Mouse (Mus musculus) kidney, adult 9 months (tissue): ENCODE measurements around the gene Ptcra.
A peak's percentile ranks its signal among the peaks of the same experiment; 100 is the strongest.
"Not testable (repeated sequence)": the region's sequence is repeated elsewhere in the genome, so short reads cannot be mapped to it uniquely, and the experiment has no call there.

Experiments
- DNase-seq: peaks from one replicate; pipeline ENCODE4 v3.0.0; 2022

Ptcra gene

DNA sequence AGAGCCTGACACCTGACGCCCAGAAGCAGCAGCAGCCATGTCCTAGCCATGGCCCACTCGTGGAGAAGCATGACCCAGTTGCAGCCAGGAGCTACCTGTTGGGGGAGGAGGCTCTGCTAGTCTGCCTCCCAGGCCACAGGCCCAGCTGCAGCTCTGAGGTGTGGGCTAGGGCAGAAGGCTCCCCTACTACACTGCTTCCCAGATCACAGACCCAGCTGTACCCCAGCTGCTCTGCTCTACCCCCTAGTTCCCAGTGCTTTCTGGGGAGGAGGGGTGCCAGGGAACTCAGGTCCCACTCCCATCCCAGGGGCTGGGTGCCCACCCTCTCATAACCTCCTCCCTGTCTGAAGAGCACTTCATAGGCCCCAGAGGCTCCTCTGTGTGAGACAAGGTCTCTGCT is at the start of gene Ptcra:
TSS of gene Ptcra (minus strand) at position 169 of the 400 bp plus-strand sequence.
- no peak for DNase-seq

DNA sequence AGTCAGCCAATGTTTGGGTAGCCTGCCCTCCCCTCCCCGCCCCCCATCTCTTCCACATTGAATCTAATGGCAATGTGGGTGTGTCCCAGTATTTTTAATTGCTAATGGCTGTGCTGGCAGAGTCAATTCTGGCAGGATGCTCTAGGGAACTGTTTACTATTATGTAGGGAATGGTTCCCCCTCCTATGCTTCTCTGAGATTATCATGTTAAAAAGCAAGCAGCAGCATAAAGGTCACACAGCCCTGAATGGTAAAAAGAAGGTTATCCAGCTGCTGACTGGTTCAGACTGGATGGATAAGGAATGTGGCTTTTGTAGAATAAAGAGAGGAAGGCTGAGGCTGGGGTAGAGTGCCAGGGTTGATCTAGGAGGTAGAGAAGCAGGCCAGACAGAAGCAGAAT is 48.9 kb upstream of the Ptcra start:
- DNase-seq, result no peak

DNA sequence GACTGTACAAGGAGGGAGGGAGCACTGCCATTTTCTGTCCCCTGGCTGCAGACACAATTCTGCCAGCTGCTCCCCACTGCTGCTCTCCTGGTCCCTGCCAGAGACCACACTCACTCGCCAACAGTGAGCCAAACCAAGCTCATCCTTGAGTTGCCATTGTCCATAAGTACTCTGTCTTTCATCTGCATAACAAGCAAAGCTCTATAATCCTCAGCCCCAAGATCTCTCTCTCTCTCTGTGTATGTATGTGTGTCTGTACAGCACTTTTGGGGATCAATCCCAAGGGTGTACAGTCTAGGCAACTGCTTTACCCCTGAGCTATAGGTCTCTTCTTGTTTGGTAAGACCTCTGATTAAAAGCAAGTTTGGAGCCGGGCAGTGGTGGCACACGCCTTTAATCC is 47.2 kb upstream of the Ptcra start:
- DNase-seq, result no peak

DNA sequence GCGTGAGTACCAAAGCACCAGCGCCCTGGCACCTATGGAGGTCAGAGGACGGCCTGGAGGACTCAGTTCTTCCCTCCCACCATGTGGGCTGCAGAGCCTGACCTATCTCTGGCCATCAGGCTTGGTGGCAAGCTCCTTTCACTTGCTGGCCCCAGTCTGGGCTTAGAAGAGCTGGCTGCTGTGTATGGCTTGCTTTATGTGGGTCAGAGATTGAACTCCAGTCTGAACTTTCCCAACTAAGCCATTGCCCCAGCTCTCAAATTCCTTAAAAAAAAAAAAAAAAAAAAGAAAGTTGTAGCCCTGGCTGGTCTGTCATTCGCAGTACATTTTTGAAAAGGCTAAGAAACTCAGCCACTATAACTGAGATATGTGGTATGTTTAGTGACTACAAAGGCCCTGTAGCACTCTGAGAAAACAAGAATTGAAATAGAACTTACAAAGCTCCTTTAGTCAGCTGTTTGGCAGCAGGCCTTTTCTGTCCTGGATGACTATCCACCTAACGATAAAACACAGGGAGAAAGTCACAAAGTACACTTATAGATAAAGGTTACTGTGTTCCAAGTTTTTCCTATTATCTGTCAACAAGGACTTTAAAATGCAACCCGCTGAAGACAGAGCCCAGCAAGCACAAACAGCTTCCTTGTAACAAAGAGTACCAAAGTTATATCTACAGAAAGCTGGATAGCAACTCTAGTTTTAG is 45.8 kb upstream of the Ptcra start:
- DNase-seq, result no peak

DNA sequence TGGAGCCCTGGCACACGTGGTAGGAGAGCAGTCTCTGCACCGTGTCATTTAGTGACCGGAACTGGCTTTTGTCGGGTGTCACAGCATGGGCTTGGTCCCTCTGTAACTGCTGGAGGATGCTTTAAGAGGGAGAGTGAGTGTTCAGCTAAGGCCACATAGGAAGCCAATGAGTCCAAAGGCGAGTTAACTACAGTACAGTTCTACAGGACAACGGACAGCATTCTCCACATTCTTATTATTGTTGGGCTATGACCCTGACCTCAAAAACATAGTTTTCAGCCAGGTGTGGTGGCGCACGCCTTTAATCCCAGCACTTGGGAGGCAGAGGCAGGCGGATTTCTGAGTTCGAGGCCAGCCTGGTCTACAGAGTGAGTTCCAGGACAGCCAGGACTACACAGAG is 44.9 kb upstream of the Ptcra start:
- DNase-seq, result no peak

DNA sequence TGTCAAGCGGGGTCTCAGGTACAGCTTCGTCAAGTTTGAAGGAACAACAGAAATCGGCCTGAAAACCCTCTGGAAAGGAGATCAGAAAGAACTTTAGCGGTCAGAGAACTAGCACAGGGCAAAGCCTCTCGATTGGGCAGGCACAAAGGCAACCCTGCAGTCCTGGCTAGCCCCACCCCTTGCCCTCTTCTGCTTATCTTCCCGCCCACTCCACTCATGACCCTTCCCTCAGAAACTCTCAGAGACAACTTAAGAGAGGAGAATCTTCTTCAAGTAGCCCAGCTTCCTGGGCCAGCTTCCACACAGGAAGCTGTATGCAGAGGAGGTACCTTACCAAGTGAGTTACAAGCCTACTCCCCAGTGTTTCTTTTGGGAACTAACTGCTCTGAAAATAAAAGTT is 38.2 kb upstream of the Ptcra start:
- no peak for DNase-seq

DNA sequence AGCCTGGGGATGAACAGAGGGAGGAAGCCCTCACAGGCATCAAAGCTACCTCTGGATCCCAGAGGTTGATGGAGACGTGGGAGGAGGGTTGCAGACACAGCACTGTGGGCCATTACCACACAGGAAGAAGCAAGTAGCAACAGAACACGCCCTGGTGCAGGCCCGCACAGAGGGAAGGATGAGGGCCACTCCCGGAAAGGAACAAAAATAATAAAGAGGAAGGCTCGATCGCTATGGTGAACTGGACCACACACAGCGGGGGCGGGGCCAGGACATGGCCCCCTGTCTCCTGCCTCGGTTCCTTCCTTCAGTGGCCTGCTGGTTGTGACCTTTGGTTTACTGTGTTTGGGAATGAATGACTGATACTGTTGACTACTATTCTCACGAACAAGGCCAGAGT is 36.2 kb upstream of the Ptcra start:
- no peak for DNase-seq

DNA sequence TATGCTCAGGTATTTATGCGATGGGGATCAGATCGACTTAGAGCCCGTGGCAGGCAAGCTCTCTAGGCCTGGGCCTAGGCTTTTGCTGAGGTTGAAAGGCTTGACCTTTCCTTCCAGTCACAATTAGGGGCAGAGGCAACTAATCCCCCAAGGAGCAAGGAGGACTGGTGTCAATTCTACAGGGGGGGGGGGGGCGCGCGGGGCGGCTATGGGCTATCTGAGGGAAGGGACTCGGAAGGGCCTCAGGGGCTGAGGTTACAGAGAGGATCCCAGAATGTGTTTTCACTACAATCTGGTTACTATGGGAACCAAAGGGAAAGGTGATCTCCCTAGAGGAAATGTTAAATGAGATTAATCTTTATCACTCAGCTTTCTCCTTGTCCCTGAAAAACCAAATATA is 33.9 kb upstream of the Ptcra start:
- DNase-seq, result no peak

DNA sequence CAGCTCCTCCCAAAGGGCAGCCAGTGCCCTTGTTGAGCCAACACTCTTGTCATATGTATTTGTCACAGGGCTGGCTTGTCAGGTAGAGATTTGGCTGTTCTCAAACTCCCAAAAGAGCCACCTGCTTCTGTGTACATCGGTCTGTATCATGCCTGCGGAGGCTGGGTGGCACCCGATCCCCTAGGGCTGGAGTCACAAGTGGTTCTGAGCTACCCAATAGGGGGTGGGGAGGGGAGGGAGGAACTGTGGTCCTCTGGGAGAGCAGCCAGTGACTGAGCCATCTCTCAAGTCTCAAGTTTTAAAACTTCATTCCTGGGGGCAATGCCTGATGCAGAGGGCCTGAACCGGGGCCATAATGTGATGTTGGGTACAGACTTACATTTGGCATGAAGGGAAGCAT is 33.2 kb upstream of the Ptcra start:
- DNase-seq, result no peak

DNA sequence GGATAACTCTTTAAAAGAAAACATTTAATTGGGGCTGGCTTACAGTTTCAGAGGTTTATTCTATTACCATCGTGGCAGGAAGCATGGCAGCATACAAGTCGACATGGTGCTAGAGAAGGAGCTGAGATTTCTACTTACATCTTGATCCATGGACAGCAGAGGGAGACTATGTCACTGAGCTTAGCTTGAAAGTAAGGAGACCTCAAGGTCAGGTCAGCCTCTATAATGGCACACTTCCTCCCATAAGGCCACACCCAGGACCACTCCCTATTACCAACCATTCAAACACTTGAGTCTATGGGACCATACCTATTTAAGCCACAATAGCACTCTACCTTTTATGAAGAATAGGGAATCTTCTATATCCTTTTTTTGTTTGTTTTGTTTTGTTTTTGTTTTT is 29.5 kb upstream of the Ptcra start:
- no peak for DNase-seq

DNA sequence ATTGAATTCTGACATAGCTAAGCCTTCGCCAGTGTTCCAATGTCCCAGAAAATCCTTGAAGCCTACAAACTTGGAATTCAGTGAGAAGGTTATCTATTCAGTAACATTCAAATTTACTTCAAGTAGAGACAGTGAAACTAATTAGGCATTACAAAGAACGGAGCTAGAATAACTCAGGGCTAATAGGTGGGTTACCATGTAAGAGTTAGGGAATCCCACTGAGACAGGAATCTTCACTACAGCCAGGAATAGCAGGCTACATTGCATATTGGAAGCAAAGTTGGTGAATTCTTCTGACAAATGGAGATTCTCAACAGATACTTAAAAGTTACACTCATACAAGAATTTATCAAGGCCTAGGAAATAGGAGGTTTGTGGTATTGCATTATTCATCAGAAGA is 24.5 kb upstream of the Ptcra start:
- DNase-seq, result not testable (repeated sequence)

DNA sequence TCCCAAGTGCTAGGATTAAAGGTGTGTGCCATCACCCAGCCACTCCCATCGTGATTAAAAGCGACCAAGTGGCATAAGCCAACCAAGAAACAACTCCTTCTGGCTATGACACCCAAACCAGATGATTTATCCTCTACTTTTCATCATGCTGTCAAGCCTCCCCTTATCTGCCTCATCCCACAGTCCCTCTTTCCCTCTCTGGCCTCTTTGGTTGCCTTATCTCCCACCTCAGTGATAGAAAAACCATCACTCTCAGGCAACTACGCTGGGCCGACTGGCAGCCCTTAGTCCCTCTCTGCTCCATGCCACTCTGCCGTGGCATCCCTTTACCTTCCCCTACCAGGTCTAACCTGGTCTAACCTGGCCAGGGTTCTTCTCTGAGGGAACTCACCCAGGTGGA is 23.4 kb upstream of the Ptcra start:
- DNase-seq, result no peak

DNA sequence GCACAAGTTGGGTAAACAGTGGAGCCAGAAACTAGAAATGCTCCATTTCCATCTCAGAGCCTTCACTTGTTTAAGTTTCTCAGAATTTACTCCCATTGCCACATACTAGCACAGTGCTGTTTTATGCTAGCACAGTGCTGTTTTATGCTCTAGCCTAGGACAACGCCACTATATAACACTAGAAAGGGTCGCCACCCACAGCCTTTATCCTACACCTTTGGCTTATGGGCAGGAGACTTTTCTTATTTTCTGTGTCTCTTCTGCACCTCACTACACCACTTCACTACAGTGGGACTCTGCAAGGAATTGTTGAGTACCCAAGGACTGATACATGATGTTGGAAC is 19.7 kb upstream of the Ptcra start:
- no peak for DNase-seq

DNA sequence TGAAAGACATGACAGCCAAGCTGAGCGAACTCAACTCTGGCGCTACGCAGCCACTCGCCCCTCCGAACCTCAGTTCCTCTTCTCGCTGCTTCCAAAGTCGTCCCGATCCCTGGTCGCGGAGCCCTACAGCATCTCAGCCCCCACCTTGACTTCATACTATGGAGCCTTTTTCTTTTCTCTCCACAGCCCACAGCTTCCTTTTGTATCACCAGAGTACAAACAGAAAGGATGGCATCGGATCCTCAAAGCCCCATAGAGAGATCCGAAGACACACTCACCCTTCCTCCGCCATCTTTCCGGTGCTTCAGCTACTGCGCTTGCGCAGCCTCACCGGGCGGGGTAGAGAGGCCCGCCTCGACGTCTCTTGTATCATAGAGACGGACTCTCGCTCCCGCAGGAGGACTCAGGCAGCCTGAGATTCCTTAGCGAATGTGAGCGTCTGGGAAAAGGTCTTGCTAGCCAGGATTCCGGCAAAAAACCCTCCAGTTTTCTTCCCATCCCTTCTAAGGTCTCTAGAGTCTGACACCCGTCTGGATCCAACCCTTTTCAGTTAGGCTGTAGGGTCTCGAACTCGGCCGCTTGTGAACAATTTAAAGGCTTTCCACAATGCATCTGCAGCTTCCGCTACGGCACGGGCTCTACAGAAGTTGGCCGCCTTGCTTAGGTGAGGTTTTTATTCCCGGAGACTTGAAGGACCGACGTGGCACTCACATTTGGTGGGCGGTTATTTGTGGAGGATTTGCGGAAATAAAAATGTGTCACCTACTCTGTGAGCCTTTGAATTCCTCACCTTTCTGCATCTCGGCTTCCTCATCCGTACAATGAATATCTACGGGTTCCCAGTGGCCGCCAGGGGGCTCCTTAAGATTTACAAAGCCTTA is 19.1 kb upstream of the Ptcra start, which contains the start of gene Rpl7l1:
TSS of gene Rpl7l1 (minus strand) at position 332 of the 881 bp plus-strand sequence.
- DNase-seq, result peak; percentile 94

DNA sequence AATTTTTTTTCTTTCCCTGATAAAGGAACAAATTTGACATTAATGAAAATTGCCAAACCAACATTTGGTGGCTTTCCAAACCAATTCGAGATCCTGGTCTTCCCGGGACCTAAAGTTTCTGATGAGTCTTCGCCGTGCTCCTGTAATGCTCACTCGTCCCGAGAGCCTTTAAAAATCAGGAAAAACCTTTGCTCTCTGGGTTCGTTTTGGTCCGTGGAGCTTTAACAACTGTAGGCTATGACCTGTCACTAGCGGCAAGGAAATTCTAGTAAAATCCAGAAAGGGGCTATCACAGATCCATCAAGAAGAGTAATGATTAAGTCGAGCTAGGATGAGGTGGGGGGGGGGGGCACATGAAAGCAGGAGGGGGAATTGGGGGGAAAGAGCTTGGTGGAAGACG is 18.4 kb upstream of the Ptcra start:
- DNase-seq, result peak; percentile 46

DNA sequence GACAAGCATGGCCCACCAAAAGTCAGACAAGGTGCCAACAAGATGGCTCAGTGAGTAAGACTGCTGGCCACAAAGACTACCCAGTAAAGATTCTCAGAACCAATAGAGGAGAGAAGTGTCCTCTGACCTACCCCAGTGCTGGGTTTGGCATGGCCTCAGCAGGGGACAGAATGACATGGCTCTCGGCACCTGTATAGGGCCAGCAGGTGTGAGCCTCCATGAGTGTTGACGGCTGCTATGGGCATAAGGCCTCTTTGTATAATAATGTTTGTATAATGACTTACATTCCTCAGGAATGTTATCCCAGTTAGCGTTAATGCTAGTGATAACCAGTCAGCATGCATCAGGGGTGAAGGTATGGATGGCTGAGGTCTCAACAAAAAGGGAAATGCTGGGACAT is 12.6 kb upstream of the Ptcra start:
- DNase-seq, result no peak

DNA sequence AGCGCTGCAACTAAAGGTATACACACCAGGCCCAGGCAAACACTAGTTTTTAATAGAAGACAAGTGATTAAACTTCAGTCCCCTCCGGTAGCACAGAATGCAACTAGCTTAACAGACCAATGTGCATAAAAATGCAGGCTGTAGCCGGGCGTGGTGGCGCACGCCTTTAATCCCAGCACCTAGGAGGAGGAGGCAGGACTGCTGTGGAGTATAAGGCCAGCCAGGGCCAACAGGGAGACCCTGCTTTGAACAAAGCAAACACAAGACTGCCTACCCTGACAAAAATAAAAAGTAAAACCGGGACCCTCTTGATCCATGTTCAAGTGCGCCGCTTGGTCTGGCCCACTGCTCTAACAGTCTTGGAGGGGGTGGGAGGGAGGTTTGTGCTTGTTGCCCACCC is 11.6 kb upstream of the Ptcra start:
- no peak for DNase-seq

DNA sequence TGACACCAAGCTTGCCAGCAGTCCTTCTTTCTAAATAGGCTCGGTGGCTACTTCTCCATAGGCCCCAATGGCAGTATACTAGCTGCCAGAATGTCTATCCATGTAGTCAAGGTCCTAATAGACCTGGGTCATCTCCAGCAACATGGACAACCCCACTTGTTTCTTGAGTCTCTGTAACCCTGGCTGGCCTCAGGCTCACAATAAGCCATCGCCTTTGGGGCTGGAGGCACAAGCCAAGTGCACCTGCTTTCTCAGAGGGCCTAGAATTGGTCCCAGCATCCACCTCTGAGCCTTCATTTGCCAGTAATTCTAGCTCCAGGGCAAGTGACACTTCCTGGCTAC is 10.6 kb upstream of the Ptcra start:
- no peak for DNase-seq

DNA sequence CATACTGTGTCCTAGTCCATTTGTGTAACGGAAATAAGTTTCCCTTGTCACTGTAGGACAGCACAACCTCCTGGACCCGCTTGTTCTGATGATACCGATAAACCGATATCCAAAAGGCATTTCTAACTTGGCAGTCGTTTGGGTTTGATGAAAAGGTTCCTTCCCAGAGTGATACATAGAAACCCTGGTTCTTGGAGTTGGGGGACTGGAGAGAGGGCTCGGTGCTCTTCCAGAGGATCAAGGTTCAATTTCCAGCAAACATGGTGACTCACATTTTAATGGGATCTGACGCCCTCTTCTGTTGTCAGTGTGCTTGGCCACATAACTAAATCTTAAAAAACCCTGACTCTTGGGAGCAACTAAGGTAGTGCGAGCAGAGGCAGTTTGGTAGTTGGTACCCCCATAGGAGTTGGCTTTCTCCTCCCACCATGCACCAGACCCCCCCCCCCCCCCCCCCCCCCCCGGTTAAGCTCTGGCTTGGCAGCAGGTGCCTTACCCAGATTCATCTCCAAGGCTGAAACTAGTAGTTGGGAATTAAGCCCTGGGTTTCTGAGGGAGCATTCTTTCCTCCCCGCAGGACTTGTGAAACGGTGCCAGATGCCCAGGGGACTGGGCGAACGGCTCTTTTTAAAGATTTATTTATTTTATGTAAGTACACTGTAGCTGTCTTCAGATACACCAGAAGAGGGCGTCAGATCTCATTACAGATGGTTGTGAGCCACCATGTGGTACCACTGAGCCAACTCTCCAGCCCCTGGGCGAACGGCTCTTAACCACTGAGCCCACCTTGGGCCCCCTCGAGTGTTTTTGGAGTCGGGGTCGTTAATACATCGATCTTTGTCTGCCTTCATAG is 10.0 kb upstream of the Ptcra start:
- peak; percentile 42 for DNase-seq

DNA sequence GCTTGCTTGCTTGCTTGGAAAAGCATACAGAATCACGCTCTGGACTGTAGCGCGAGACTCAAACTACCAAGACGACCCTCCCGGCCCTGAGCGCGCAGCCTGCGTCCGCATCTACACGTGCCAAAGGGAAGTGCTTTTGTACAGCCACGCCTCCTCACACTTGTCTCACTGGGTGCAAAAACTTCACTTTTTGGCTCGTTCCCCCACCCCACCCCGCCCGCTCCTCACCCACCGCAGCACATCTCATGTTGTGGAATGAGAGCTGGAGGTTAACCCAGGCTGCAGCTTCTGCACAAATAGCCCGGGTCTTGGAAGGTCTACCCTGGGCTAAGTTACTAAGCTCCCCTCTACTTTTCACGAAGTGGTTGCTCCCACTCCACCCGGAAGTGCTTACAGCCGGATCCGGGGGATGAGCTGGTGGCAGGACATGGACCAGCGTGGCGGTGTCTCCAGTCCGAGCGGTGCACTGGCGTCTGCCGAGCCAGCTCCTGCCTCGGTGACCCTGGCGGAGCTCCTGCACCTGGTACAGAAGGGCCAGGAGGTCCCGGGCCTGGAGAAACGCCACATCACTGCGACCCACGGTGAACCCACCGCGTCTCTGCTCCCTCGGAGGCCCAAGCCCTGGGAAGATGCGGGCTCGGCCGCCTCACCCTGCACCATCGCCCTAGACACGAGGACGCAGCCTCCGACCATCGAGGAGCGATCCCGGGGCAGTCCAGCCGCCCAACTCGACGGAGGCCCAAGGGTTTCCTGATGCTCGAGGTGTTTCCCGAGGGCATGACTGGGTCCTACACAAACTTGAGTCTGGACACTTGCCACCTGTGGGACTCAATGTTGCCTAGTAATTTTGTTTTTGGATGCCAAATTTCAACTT is 9.1 kb upstream of the Ptcra start, which contains the start of gene 2310039H08Rik:
TSS of gene 2310039H08Rik (plus strand) at position 232 of the 874 bp plus-strand sequence.
- DNase-seq, result peak; percentile 89

DNA sequence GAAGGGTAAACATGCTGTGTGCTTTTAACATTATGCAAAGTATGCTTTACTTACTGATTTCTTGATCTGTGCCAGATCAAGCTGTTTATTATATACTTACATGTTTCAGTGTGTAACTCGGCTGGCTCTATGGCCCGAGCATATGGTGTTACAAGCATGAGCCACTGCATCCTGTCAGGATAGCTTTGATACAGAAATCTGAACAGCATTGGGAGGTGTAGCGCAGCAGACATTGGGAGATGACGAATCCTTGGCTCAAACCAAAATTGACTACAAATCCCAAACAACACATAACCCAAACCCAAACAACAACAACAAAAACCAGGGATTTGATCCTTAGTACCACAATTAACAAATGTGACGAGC is 8.5 kb upstream of the Ptcra start:
- no peak for DNase-seq

DNA sequence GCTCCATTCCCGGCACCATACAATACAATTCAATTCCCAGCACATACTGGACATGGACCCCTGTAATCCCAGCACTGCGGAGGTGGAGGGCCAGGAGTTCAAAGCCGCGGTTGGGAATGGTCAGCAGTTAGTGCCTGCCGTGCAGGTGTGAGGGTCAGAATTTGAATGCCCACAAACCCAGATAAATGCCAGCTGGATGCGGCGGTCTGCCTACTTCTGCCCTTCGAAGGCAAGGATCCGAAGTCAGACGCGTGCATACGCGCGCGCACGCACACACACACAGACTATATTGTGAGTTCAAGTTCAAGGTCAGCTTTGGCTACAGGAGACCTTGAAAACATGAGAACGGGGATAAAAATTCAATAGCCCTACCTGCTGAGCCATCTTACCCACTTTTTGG is 8.1 kb upstream of the Ptcra start:
- no peak for DNase-seq

DNA sequence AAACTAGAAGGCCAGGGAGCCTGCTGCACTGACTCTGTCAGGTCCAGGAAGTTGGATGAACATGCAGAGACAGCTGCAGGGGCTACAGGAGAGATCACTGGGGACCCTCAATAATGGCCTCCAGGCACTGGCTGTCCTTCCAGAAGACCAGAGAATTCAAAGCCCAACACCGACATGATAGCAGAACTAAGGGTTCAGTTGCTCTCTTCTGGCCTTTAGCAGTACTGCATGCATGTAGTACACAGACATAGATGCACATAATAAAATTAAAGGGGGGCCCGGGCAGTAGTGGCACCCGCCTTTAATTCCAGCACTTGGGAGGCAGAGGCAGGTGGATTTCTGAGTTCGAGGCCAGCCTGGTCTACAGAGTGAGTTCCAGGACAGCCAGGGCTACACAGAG is 7.5 kb upstream of the Ptcra start:
- DNase-seq, result no peak
